Mouse (Mus musculus) CH12.LX (cell line): ENCODE data around the gene Cdh13. TPM values are rescaled to one million over a fixed set of nuclear protein-coding genes. Genes with fewer than 3 reads are reported as not detected.

ENCODE experiments used
- DNase-seq: peaks from one replicate; pipeline ENCODE4 v3.0.0-alpha.2; 2013; ENCODE audit errors: extremely low read depth
- H3K27ac ChIP-seq: 2 replicates; pipeline ENCODE4 v1.5.1; 2012; ENCODE audit warnings: low read depth, mild to moderate bottlenecking, control low read depth, moderate library complexity; ENCODE audit not compliant: insufficient read depth
- H3K27me3 ChIP-seq: replicated peaks from 2 replicates; pipeline ENCODE3; 2012; ENCODE audit warnings: inconsistent platforms
- H3K36me3 ChIP-seq, 2 experiments: replicated peaks in 1 of 2; 2 replicates each; pipeline versions ENCODE3 to v1.6.1; 2012; ENCODE audit warnings: inconsistent platforms in 1 of 2, low read length in 1 of 2, mild to moderate bottlenecking in 1 of 2, mixed read lengths in 1 of 2, moderate library complexity in 1 of 2; ENCODE audit not compliant: control insufficient read depth in 1 of 2, insufficient read depth in 1 of 2
- H3K4me1 ChIP-seq, 2 experiments: 2 replicates each; pipeline ENCODE4 v1.6.1; 2012; ENCODE audit warnings: inconsistent platforms in 1 of 2, moderate library complexity in 1 of 2; ENCODE audit not compliant: insufficient read depth in 2 of 2, control insufficient read depth in 1 of 2
- H3K4me2 ChIP-seq: 2 replicates; pipeline ENCODE4 v1.6.1; 2012; ENCODE audit warnings: low read depth, mild to moderate bottlenecking, control low read depth; ENCODE audit not compliant: poor library complexity, insufficient read depth, severe bottlenecking
- H3K4me3 ChIP-seq, 3 experiments: fragments of 150-350 bp in 1 of 3; sonication (generic) in 1 of 3; replicated peaks in 1 of 3; 2 replicates each; pipeline versions ENCODE3 to v1.5.1; 2011 to 2012; ENCODE audit warnings: low read depth in 2 of 3, low read length in 2 of 3, mild to moderate bottlenecking in 2 of 3, moderate library complexity in 2 of 3, control low read depth in 1 of 3, improper control_type of control experiment in 1 of 3, inconsistent platforms in 1 of 3, mixed read lengths in 1 of 3; ENCODE audit not compliant: poor library complexity in 1 of 3
- H3K79me2 ChIP-seq: replicated peaks from 2 replicates; pipeline ENCODE4 v1.6.1; 2012; ENCODE audit warnings: mild to moderate bottlenecking, moderate library complexity; ENCODE audit not compliant: control insufficient read depth, poor library complexity, insufficient read depth, severe bottlenecking; ENCODE audit errors: extremely low read depth
- H3K9ac ChIP-seq: 2 replicates; pipeline ENCODE4 v1.6.1; 2012; ENCODE audit warnings: low read depth, mild to moderate bottlenecking, control low read depth, moderate library complexity; ENCODE audit not compliant: insufficient read depth
- H3K9me3 ChIP-seq: replicated peaks from 2 replicates; pipeline ENCODE3; 2012; ENCODE audit warnings: low read length, inconsistent platforms, mixed read lengths
- BHLHE40 ChIP-seq: IDR thresholded peaks from 2 replicates; pipeline ENCODE4 v1.6.1; 2011; ENCODE audit warnings: mild to moderate bottlenecking, low read depth, low read length, improper control_type of control experiment
- CHD2 ChIP-seq: IDR thresholded peaks from 2 replicates; pipeline ENCODE4 v1.6.1; 2011; ENCODE audit warnings: low read length, improper control_type of control experiment
- E2F4 ChIP-seq: IDR thresholded peaks from 2 replicates; pipeline ENCODE4 v1.6.1; 2011; ENCODE audit warnings: low read depth, low read length, improper control_type of control experiment; ENCODE audit not compliant: insufficient replicate concordance
- ELF1 ChIP-seq: IDR thresholded peaks from 2 replicates; pipeline ENCODE4 v1.6.1; 2014; ENCODE audit warnings: low read depth, mild to moderate bottlenecking, inconsistent platforms, low read length, improper control_type of control experiment
- GABPA ChIP-seq: IDR thresholded peaks from 2 replicates; pipeline ENCODE4 v1.6.1; 2012; ENCODE audit warnings: low read depth, low read length, improper control_type of control experiment, inconsistent platforms; ENCODE audit not compliant: insufficient replicate concordance
- HCFC1 ChIP-seq: IDR thresholded peaks from 2 replicates; pipeline ENCODE4 v1.6.1; 2012; ENCODE audit warnings: low read depth, mild to moderate bottlenecking, inconsistent platforms, low read length, improper control_type of control experiment
- IRF4 ChIP-seq: IDR thresholded peaks from 2 replicates; pipeline ENCODE4 v1.6.1; 2014; ENCODE audit warnings: low read depth, mild to moderate bottlenecking, inconsistent platforms, low read length, improper control_type of control experiment
- JUN ChIP-seq: IDR thresholded peaks from 2 replicates; pipeline ENCODE4 v1.6.1; 2011; ENCODE audit warnings: low read depth, mild to moderate bottlenecking, low read length, improper control_type of control experiment, moderate library complexity; ENCODE audit not compliant: insufficient read depth
- MAFK ChIP-seq: IDR thresholded peaks from 2 replicates; pipeline ENCODE4 v1.6.1; 2011; ENCODE audit warnings: low read length, improper control_type of control experiment; ENCODE audit not compliant: insufficient replicate concordance
- MYC ChIP-seq: IDR thresholded peaks from 2 replicates; pipeline ENCODE4 v1.6.1; 2011; ENCODE audit warnings: low read depth, mild to moderate bottlenecking, improper control_type of control experiment, low read length
- NRF1 ChIP-seq: IDR thresholded peaks from 2 replicates; pipeline ENCODE4 v1.6.1; 2014; ENCODE audit warnings: low read depth, mild to moderate bottlenecking, inconsistent platforms, low read length, improper control_type of control experiment, moderate library complexity
- POLR2A ChIP-seq: IDR thresholded peaks from 2 replicates; pipeline ENCODE4 v1.6.1; 2011; ENCODE audit warnings: low read depth, mild to moderate bottlenecking, improper control_type of control experiment, low read length
- RAD21 ChIP-seq: IDR thresholded peaks from 2 replicates; pipeline ENCODE4 v1.6.1; 2011; ENCODE audit warnings: low read depth, mild to moderate bottlenecking, low read length, improper control_type of control experiment, moderate library complexity
- TBP ChIP-seq: conservative IDR thresholded peaks from 2 replicates; pipeline ENCODE4 v1.6.1; 2011; ENCODE audit warnings: low read depth, low read length, improper control_type of control experiment
- TCF12 ChIP-seq: IDR thresholded peaks from 2 replicates; pipeline ENCODE4 v1.6.1; 2014; ENCODE audit warnings: low read depth, mild to moderate bottlenecking, inconsistent platforms, low read length, improper control_type of control experiment
- USF1 ChIP-seq: IDR thresholded peaks from 2 replicates; pipeline ENCODE4 v1.6.1; 2014; ENCODE audit warnings: low read depth, mild to moderate bottlenecking, inconsistent platforms, low read length, improper control_type of control experiment
- ZC3H11A ChIP-seq: IDR thresholded peaks from 2 replicates; pipeline ENCODE4 v1.6.1; 2012; ENCODE audit warnings: low read depth, mild to moderate bottlenecking, inconsistent platforms, low read length, improper control_type of control experiment
- ZKSCAN1 ChIP-seq: IDR thresholded peaks from 2 replicates; pipeline ENCODE4 v1.6.1; 2012; ENCODE audit warnings: low read depth, inconsistent platforms, low read length, improper control_type of control experiment, borderline replicate concordance
- ZNF384 ChIP-seq: IDR thresholded peaks from 2 replicates; pipeline ENCODE4 v1.6.1; 2012; ENCODE audit warnings: low read depth, low read length, improper control_type of control experiment, inconsistent platforms
- dilution Hi-C: fragments of 300-500 bp; cut with MboI; formaldehyde crosslinking; loops from 2 replicates; pipeline ENCODE4 v1.14.3; 2020; ENCODE audit warnings: low sequenced_read_pairs; ENCODE audit not compliant: extremely low pct_unique_long_range_greater_than_20kb, extremely low pct_ligation_motif_present
- in situ Hi-C: fragments of 300-500 bp; cut with MboI; formaldehyde crosslinking; loops from 3 replicates; pipeline ENCODE4 v1.14.3; 2019; ENCODE audit warnings: low sequenced_read_pairs, low pct_ligation_motif_present, low pct_unique_long_range_greater_than_20kb, mixed read lengths
- polyA plus RNA-seq: library from polyadenylated mRNA; unstranded; fragments of >175 nt; gene quantifications from 2 replicates; pipeline ENCODE4 v1.2.1, GENCODE M21; 2012; ENCODE audit warnings: low read depth; ENCODE audit not compliant: insufficient read length
- total RNA-seq, 2 experiments: library from RNA; depleted of rRNA; stranded (reverse); fragments of 300-350 nt in 1 of 2; fragments of >200 nt in 1 of 2; gene quantifications; 2 replicates each; pipeline ENCODE4 v1.2.3; 2012 to 2014

The Cdh13 gene
- total and polyA plus RNA-seq, 3 experiments, result not detected

DNA sequence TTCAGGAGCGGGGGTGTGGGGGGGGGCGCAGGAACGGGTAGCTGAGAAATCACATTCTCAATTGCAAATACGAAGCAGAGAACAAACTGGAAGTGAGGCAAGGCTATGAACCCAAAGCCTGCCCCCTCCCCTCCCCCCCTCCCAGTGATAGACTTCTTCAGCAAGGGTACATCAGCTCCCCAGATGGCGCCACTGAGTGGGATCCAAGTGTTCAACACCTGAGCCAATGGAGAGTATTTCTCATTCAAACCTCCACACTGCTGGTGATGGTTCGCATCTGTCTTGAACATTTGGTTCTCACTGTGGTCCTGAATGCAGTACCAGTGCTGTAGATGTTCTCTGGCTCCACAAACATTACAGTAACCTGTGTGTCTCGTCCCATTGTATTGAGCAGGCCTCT is 6.0 kb downstream of the Cdh13 start:
- Histone ChIP-seq H3K27ac (no peak overlapping the region), H3K4me2 (no peak overlapping the region), H3K9ac (no peak overlapping the region), H3K79me2 (no peaks in the 10 kb centered on the region), H3K4me1 (no peaks in the 10 kb centered on the region), H3K36me3 (no peaks in the 10 kb centered on the region), H3K4me3 (no peak overlapping the region), H3K27me3 (no peaks in the 10 kb centered on the region), H3K9me3 (peaks cover 97% of the 10 kb centered on the region)
- dilution Hi-C loops, result no loop called here
- no peak for DNase-seq
- in situ Hi-C loops, result no loop called here
- no peak for TF ChIP-seq CHD2
- TF ChIP-seq RAD21, result no peak

DNA sequence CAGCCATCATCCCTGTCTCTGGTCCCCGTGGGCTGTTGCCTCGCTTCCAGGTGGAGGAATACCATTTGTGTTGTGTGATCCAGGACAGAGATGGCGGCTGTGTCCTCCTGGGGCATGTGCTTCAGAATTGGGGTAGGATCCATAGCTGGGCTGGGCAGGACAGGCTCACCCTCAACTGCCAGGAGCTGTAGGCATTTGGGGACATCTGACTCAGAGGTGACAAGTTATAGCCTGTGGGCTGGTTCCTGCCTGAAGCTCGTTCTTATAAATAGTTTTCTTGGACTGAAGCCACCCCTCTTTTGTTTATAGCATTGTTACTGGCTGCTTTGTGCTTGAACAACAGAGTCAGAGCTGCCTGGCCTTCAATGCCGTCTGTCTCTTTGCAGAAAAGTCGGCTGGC is 6.7 kb downstream of the Cdh13 start:
- dilution Hi-C loops, result no loop called here
- no peak overlapping the region for H3K4me2 ChIP-seq
- no peak overlapping the region for H3K27ac ChIP-seq
- in situ Hi-C loops, result no loop called here
- TF ChIP-seq ZKSCAN1, result no peak
- TF ChIP-seq MAFK, result no peak
- no peak for TF ChIP-seq TBP
- TF ChIP-seq BHLHE40, result no peak
- TF ChIP-seq POLR2A, result no peak
- TF ChIP-seq ZC3H11A, result no peak
- no peak for TF ChIP-seq RAD21
- no peak for TF ChIP-seq ZNF384
- TF ChIP-seq MYC, result no peak
- TF ChIP-seq JUN, result no peak
- TF ChIP-seq USF1, result no peak
- no peak for TF ChIP-seq ELF1
- TF ChIP-seq TCF12, result no peak
- no peak for TF ChIP-seq CHD2
- no peak for TF ChIP-seq NRF1
- H3K27me3 ChIP-seq, result no peaks in the 10 kb centered on the region
- no peaks in the 10 kb centered on the region for H3K36me3 ChIP-seq
- H3K4me1 ChIP-seq, result no peaks in the 10 kb centered on the region
- no peak overlapping the region for H3K9ac ChIP-seq
- peaks cover 93% of the 10 kb centered on the region for H3K9me3 ChIP-seq
- H3K79me2 ChIP-seq, result no peaks in the 10 kb centered on the region
- no peak overlapping the region for H3K4me3 ChIP-seq
- no peak for DNase-seq

DNA sequence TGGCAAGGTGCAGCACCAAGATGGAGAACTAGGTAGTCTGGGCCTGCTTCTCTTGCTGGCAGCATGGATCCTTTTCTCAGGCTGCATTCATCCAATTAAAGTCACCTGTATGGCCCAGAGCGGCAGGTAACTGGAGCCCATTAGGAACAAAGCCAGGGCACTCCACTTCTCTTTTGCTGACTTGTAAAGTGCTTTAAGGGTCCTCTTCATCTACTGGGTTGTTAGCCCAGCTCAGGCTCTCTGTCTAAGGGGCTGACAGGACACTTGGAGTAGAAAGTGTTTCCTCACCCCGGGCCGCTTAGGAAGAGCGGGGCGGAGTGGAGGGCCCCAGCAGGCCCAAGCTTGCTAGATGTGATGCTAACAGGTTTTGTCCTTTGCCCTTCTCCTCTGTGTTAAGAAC is 12.9 kb downstream of the Cdh13 start:
- H3K36me3 ChIP-seq, result no peaks in the 10 kb centered on the region
- no peak overlapping the region for H3K4me3 ChIP-seq
- in situ Hi-C loops (no loop called here), dilution Hi-C loops (no loop called here)
- H3K9me3 ChIP-seq, result peaks cover 90% of the 10 kb centered on the region
- no peaks in the 10 kb centered on the region for H3K79me2 ChIP-seq
- TF ChIP-seq IRF4, result no peak
- TF ChIP-seq HCFC1, result no peak
- TF ChIP-seq E2F4, result no peak
- no peak for TF ChIP-seq TCF12
- no peak for TF ChIP-seq GABPA
- no peak overlapping the region for H3K27ac ChIP-seq
- H3K4me2 ChIP-seq, result no peak overlapping the region
- no peaks in the 10 kb centered on the region for H3K4me1 ChIP-seq
- no peak for DNase-seq
- H3K9ac ChIP-seq, result no peak overlapping the region
- H3K27me3 ChIP-seq, result no peaks in the 10 kb centered on the region
